Mouse (Mus musculus) intestine, postnatal 0 days (tissue): ENCODE measurements around the gene Myo5a. TPM values are rescaled to one million over a fixed set of nuclear protein-coding genes. Genes with fewer than 3 reads are reported as not detected.
A peak's percentile ranks its signal among the peaks of the same experiment; 100 is the strongest.

ENCODE experiments used
- ATAC-seq: fragments of 200-750 bp; cut with Nextera tagmentation; 2 replicates; pipeline ENCODE4 v1.8.0; 2017; ENCODE audit warnings: mild to moderate bottlenecking, moderate TSS enrichment, moderate library complexity
- H3K27ac ChIP-seq: fragments of 300-500 bp; sonication (generic); 2 replicates; pipeline ENCODE4 v1.5.1; 2014; ENCODE audit warnings: mild to moderate bottlenecking, low read depth, low read length, moderate library complexity
- H3K27me3 ChIP-seq: fragments of 300-500 bp; sonication (generic); replicated peaks from 2 replicates; pipeline ENCODE4 v1.6.1; 2014; ENCODE audit warnings: low read length, mixed read lengths; ENCODE audit not compliant: control insufficient read depth, insufficient read depth
- H3K36me3 ChIP-seq: fragments of 300-500 bp; sonication (generic); 2 replicates; pipeline ENCODE4 v1.6.1; 2014; ENCODE audit warnings: mild to moderate bottlenecking, moderate library complexity; ENCODE audit not compliant: control insufficient read depth, insufficient read depth
- H3K4me1 ChIP-seq: fragments of 300-500 bp; sonication (generic); replicated peaks from 2 replicates; pipeline ENCODE4 v1.6.1; 2014; ENCODE audit warnings: antibody characterized with exemption, low read length, mixed read lengths; ENCODE audit not compliant: control insufficient read depth, insufficient read depth
- H3K4me2 ChIP-seq: fragments of 300-500 bp; sonication (generic); replicated peaks from 2 replicates; pipeline ENCODE4 v1.6.1; 2014; ENCODE audit warnings: low read depth, mild to moderate bottlenecking, moderate library complexity
- H3K4me3 ChIP-seq: fragments of 300-500 bp; sonication (generic); 2 replicates; pipeline ENCODE4 v1.5.1; 2014; ENCODE audit warnings: low read depth, low read length
- H3K9ac ChIP-seq: fragments of 300-500 bp; sonication (generic); 2 replicates; pipeline ENCODE4 v1.6.1; 2014; ENCODE audit warnings: mild to moderate bottlenecking, low read depth, low read length
- H3K9me3 ChIP-seq: fragments of 300-500 bp; sonication (generic); 2 replicates; pipeline ENCODE4 v1.6.1; 2016; ENCODE audit warnings: mixed run types; ENCODE audit not compliant: control insufficient read depth
- CTCF ChIP-seq: sonication (generic); IDR thresholded peaks from 2 replicates; pipeline ENCODE4 v1.5.1; 2016; ENCODE audit warnings: low read depth, mild to moderate bottlenecking, control low read depth, antibody characterized with exemption, moderate library complexity
- WGBS: fragments of 180-500 bp; shearing (Covaris S2); extraction: QIAGEN DNeasy Blood & Tissue Kit; methylation state at CpG from one replicate; pipeline ENCODE4 v1.1.7; 2014; 5-methylcytosine and 5-hydroxymethylcytosine counted together
- polyA plus RNA-seq: library from polyadenylated mRNA; unstranded; fragments of >200 nt; fragmentation: Nextera tagmentation; extraction: Ambion mirVana; gene quantifications from 2 replicates; pipeline ENCODE4 v1.2.1, GENCODE M21; 2015

The Myo5a gene
- polyA plus RNA-seq, 1 experiment from 2014 or later, result 3.1 TPM

DNA sequence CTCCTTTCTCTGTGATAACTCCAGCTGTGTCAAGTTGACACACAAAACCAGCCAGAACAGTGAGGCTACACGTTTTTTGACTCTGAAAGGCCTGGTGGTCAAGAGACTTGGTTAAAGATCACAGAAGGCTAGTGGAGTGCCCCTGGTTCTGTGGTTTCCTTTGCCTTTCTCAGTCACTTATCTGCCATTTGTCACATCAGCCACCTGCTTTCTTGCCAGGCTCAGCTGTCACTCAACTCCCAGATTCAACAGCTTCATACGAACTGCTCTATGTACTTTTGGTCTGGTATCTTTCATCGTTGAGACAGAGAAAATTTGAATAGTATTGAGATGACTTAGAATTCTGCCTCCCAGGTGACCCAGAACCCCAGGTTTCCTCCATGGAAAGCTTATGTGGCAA lies 183.0 kb downstream of the Myo5a start:
- H3K4me2 ChIP-seq, result no peak overlapping the region
- no peak overlapping the region for H3K27ac ChIP-seq
- no peaks in the 10 kb centered on the region for H3K9me3 ChIP-seq
- WGBS, result 62% methylated on average over 3 of the region's 3 CpGs
- no peaks in the 10 kb centered on the region for H3K4me1 ChIP-seq
- no peaks in the 10 kb centered on the region for H3K27me3 ChIP-seq
- H3K4me3 ChIP-seq, result no peak overlapping the region
- TF ChIP-seq CTCF, result no peak
- no peak overlapping the region for H3K9ac ChIP-seq
- ATAC-seq, result no peak
- H3K36me3 ChIP-seq, result no peaks in the 10 kb centered on the region; the same call in 1 of the 2 replicates

DNA sequence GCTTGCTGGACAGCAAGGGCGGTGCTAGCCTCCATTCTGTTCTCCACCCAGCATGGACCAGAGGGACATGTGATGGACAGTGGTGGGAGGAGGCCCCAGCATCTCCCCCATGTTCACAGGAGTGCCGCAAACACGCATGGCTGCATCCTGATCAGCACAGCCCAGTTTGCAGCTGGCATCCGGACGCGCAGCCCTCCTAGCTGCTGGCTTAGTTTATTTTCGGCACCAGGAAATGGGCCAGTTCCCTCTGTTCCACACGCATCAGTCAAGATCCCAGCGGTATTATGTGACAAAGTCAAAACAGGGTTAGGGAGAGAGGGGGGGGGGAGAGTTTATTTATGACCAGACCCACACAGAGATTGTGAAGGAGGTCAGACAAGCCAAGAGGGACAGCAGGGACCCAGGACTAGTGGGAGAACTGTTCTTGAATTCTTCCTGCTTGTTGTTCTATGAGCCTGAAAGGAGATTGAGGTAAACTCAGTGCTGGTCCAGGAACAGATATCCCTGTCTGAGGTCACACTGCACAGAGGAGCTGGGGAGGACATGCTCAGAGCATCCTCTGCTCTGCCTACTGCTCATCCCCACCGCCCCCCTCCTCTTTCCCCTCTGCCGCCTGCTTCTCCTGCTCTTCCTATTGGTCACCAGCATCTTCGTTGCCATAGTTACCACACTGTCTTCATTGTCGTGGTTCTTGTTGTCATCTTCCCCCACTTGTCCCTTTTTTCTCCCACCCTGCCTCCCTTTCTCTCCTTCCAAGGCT lies 183.6 kb downstream of the Myo5a start:
- Histone ChIP-seq H3K27ac (no peak overlapping the region), H3K4me3 (no peak overlapping the region), H3K4me2 (no peak overlapping the region), H3K4me1 (no peaks in the 10 kb centered on the region), H3K36me3 (no peaks in the 10 kb centered on the region; the same call in 1 of the 2 replicates), H3K9ac (no peak overlapping the region), H3K27me3 (no peaks in the 10 kb centered on the region), H3K9me3 (no peaks in the 10 kb centered on the region)
- WGBS, result 70% methylated on average over 13 of the region's 13 CpGs
- TF ChIP-seq CTCF, result no peak
- no peak for ATAC-seq

DNA sequence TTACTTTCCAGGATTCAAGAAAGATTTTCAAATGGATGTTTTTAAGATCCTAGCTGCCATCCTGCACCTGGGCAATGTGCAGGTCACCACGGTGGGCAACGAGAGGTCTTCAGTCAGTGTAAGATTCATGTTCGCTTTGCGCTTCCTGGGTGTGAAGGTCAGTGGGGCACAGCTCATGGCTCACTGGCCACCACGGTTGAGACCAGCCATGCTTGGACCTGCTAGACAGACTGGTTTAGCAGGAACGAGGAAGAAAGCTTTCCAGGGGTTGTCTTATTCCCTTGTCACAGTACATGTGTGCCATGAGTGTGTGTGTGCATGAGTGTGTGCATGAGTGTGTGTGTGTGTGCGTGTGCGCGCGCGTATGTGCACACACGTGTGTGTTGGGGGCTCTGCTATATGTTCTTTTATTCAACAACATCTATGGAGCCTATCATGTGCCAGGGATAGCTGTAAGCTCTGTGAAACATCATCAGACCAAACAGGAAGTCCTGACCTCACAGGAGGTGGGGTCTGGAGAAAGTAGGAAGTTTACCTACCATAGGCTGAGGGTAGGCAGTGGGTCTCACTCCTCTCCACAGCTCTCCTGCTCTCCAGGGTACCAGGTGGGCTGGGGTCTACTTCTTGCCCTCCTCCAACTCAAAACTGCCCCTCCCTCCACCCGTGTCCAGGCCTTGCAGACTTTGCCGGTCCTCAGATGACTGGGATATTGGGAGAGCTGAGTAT lies 185.2 kb downstream of the Myo5a start:
- H3K9me3 ChIP-seq, result no peaks in the 10 kb centered on the region
- no peak overlapping the region for H3K27ac ChIP-seq
- H3K4me1 ChIP-seq, result no peaks in the 10 kb centered on the region
- H3K36me3 ChIP-seq, result no peaks in the 10 kb centered on the region; the same call in 1 of the 2 replicates
- no peak for ATAC-seq
- no peak overlapping the region for H3K4me3 ChIP-seq
- no peak overlapping the region for H3K9ac ChIP-seq
- 78% methylated on average over 14 of the region's 14 CpGs for whole genome bisulfite sequencing
- no peak for TF ChIP-seq CTCF
- no peaks in the 10 kb centered on the region for H3K27me3 ChIP-seq
- no peak overlapping the region for H3K4me2 ChIP-seq

- WGBS, result 41% methylated on average over 4 of the region's 4 CpGs
- peak; percentile 32 for ATAC-seq
These were observed 188.0 kb downstream of the Myo5a start for GRCm38 (mm10) chr9:75258792-75259191.

GRCm38 (mm10) chr9:75259656-75260055 lies 188.8 kb downstream of the Myo5a start:
- peak; percentile 58 for TF ChIP-seq CTCF
- no peak overlapping the region for H3K4me3 ChIP-seq
- no peaks in the 10 kb centered on the region for H3K9me3 ChIP-seq
- H3K4me2 ChIP-seq, result no peak overlapping the region
- H3K27ac ChIP-seq, result no peak overlapping the region
- WGBS, result 85% methylated on average over 4 of the region's 4 CpGs
- no peak for ATAC-seq
- H3K4me1 ChIP-seq, result no peaks in the 10 kb centered on the region
- H3K27me3 ChIP-seq, result no peaks in the 10 kb centered on the region
- H3K36me3 ChIP-seq, result no peaks in the 10 kb centered on the region
- H3K9ac ChIP-seq, result no peak overlapping the region

More at GRCm38 (mm10) chr9:75258792-75259191, 188.0 kb downstream of the Myo5a start:
- no peak for TF ChIP-seq CTCF
- Histone ChIP-seq H3K4me3 (no peak overlapping the region), H3K27ac (no peak overlapping the region), H3K36me3 (no peaks in the 10 kb centered on the region; the same call in 1 of the 2 replicates), H3K4me1 (no peaks in the 10 kb centered on the region), H3K4me2 (no peak overlapping the region), H3K9me3 (no peaks in the 10 kb centered on the region), H3K9ac (no peak overlapping the region), H3K27me3 (no peaks in the 10 kb centered on the region)

DNA sequence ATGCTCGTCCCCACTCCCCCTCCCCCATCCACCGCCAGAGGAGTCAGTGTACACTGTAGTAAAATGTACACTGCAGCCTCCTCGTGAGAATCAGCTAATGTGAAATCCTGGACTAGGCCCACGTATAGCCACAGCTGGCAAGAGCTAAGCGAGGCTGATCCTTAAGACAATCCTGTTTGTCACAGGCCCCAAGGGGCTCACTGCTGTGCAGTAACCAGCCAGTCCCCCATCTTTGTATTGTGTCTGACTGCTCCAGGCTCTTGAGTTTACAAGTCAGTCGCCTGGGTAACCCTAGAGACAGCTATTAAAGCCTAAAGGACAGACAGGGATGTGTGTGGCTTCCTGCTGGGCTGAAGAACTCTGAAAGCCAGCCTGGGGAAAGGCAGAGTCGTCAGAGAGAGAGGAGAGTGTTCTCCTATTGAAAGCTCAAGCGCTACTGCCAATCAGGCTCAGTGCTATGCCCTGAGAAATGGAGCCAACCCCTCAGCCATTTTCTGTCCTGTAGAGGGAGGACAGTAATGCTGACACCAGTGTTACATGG lies 190.6 kb downstream of the Myo5a start:
- Histone ChIP-seq H3K27me3 (no peaks in the 10 kb centered on the region), H3K4me1 (no peaks in the 10 kb centered on the region), H3K4me3 (no peak overlapping the region), H3K27ac (no peak overlapping the region), H3K9me3 (no peaks in the 10 kb centered on the region), H3K4me2 (no peak overlapping the region), H3K9ac (no peak overlapping the region), H3K36me3 (no peaks in the 10 kb centered on the region)
- 36% methylated on average over 8 of the region's 8 CpGs for WGBS
- TF ChIP-seq CTCF, result no peak
- no peak for ATAC-seq
